Mouse (Mus musculus): ENCODE measurements around the gene Dop1b. TPM values are rescaled to one million over a fixed set of nuclear protein-coding genes. Genes with fewer than 3 reads are reported as not detected.
A peak's percentile ranks its signal among the peaks of the same experiment; 100 is the strongest.
"Not testable (repeated sequence)": the region's sequence is repeated elsewhere in the genome, so short reads cannot be mapped to it uniquely, and the experiment has no call there.

Dop1b gene
- 40.9 and 43.8 TPM in 2 replicates for polyA plus RNA-seq (2015; fragmentation: Nextera tagmentation; extraction: Ambion mirVana)

- under 1% methylated on average over 75 of the region's 77 CpGs for WGBS
- Histone ChIP-seq H3K27me3 (replicated peaks) (peaks cover 7% of the 10 kb centered on the region), H3K4me3 (peak within 1 kb of the TSS; percentile 70), H3K9me3 (no peaks in the 10 kb centered on the region), H3K27ac (peak within 1 kb of the TSS; percentile 81), H3K4me1 (peaks cover 16% of the 10 kb centered on the region), H3K4me2 (peak within 1 kb of the TSS; percentile 59), H3K9ac (peak within 1 kb of the TSS; percentile 74), H3K36me3 (replicated peaks) (no peaks in the 10 kb centered on the region)
- ATAC-seq (replicated peaks), result peak; percentile 87
Measured at GRCm38 (mm10) chr16:93711411-93712188, at the start of gene Dop1b. Dop1b (plus strand) TSS chr16:93711904.

- H3K36me3 ChIP-seq (replicated peaks), result no peaks in the 10 kb centered on the region
- peaks cover 8% of the 10 kb centered on the region; the same call in 1 of the 2 replicates for H3K9me3 ChIP-seq
- no peak for ATAC-seq (replicated peaks)
- H3K4me3 ChIP-seq, result no peak overlapping the region
- H3K27me3 ChIP-seq (replicated peaks), result no peaks in the 10 kb centered on the region
- H3K4me2 ChIP-seq, result no peak overlapping the region
- no peak overlapping the region for H3K9ac ChIP-seq
- no peak overlapping the region for H3K27ac ChIP-seq
- H3K4me1 ChIP-seq, result no peaks in the 10 kb centered on the region
Measured at GRCm38 (mm10) chr16:93667976-93668375, 43.7 kb upstream of the Dop1b start.

- H3K36me3 ChIP-seq (replicated peaks), result no peaks in the 10 kb centered on the region
- no peak overlapping the region for H3K4me2 ChIP-seq
- H3K4me1 ChIP-seq, result no peaks in the 10 kb centered on the region
- H3K27me3 ChIP-seq (replicated peaks), result no peaks in the 10 kb centered on the region
- H3K4me3 ChIP-seq, result no peak overlapping the region
- no peak overlapping the region for H3K9ac ChIP-seq
- ATAC-seq (replicated peaks), result no peak
- peaks cover 8% of the 10 kb centered on the region; the same call in 1 of the 2 replicates for H3K9me3 ChIP-seq
- H3K27ac ChIP-seq, result no peak overlapping the region
Measured at GRCm38 (mm10) chr16:93669521-93669920, 42.2 kb upstream of the Dop1b start.

- WGBS, result 37% methylated on average over 4 of the region's 4 CpGs
- H3K27me3 ChIP-seq (replicated peaks); H3K27ac ChIP-seq; H3K4me3 ChIP-seq; ATAC-seq (replicated peaks); H3K9me3 ChIP-seq; H3K36me3 ChIP-seq (replicated peaks); H3K9ac ChIP-seq; H3K4me1 ChIP-seq; H3K4me2 ChIP-seq: not testable (repeated sequence)
Measured at GRCm38 (mm10) chr16:93670466-93670865, 41.2 kb upstream of the Dop1b start.

- 95% methylated on average over 5 of the region's 5 CpGs for WGBS
- ATAC-seq (replicated peaks), result no peak
Measured at GRCm38 (mm10) chr16:93671064-93671463, 40.6 kb upstream of the Dop1b start.

GRCm38 (mm10) chr16:93676376-93676775 lies 35.3 kb upstream of the Dop1b start:
- WGBS, result 90% methylated on average over 5 of the region's 5 CpGs
- no peaks in the 10 kb centered on the region for H3K4me1 ChIP-seq
- H3K4me3 ChIP-seq, result no peak overlapping the region
- H3K36me3 ChIP-seq (replicated peaks), result no peaks in the 10 kb centered on the region
- no peak overlapping the region for H3K9ac ChIP-seq
- no peak overlapping the region for H3K4me2 ChIP-seq
- no peak overlapping the region for H3K27ac ChIP-seq
- H3K9me3 ChIP-seq, result no peaks in the 10 kb centered on the region
- ATAC-seq (replicated peaks), result no peak
- peaks cover 7% of the 10 kb centered on the region for H3K27me3 ChIP-seq (replicated peaks)

More at GRCm38 (mm10) chr16:93671064-93671463, 40.6 kb upstream of the Dop1b start:
- peaks cover 8% of the 10 kb centered on the region; the same call in 1 of the 2 replicates for H3K9me3 ChIP-seq
- no peaks in the 10 kb centered on the region for H3K36me3 ChIP-seq (replicated peaks)
- no peaks in the 10 kb centered on the region for H3K4me1 ChIP-seq
- no peak overlapping the region for H3K9ac ChIP-seq
- H3K27me3 ChIP-seq (replicated peaks), result no peaks in the 10 kb centered on the region
- H3K4me3 ChIP-seq, result no peak overlapping the region
- no peak overlapping the region for H3K27ac ChIP-seq
- H3K4me2 ChIP-seq, result no peak overlapping the region

- Histone ChIP-seq H3K4me1 (peaks cover 10% of the 10 kb centered on the region), H3K27ac (no peak overlapping the region), H3K9me3 (no peaks in the 10 kb centered on the region), H3K4me2 (no peak overlapping the region), H3K9ac (no peak overlapping the region), H3K4me3 (no peak overlapping the region), H3K36me3 (replicated peaks) (no peaks in the 10 kb centered on the region), H3K27me3 (replicated peaks) (peaks cover 25% of the 10 kb centered on the region)
- WGBS, result 91% methylated on average over 4 of the region's 4 CpGs
- ATAC-seq (replicated peaks), result no peak
Measured at GRCm38 (mm10) chr16:93678206-93678605, 33.5 kb upstream of the Dop1b start.

GRCm38 (mm10) chr16:93679165-93679564 lies 32.5 kb upstream of the Dop1b start:
- Histone ChIP-seq H3K4me3 (no peak overlapping the region), H3K27me3 (replicated peaks) (peaks cover 35% of the 10 kb centered on the region), H3K4me2 (no peak overlapping the region), H3K4me1 (peaks cover 18% of the 10 kb centered on the region), H3K27ac (no peak overlapping the region), H3K9me3 (no peaks in the 10 kb centered on the region), H3K36me3 (replicated peaks) (no peaks in the 10 kb centered on the region), H3K9ac (no peak overlapping the region)
- 50% methylated on average over 9 of the region's 9 CpGs for WGBS
- ATAC-seq (replicated peaks), result no peak

GRCm38 (mm10) chr16:93682156-93682688 lies 29.5 kb upstream of the Dop1b start:
- no peaks in the 10 kb centered on the region for H3K9me3 ChIP-seq
- H3K9ac ChIP-seq, result no peak overlapping the region
- H3K27ac ChIP-seq, result no peak overlapping the region
- H3K27me3 ChIP-seq (replicated peaks), result peaks cover 49% of the 10 kb centered on the region
- peaks cover 18% of the 10 kb centered on the region for H3K4me1 ChIP-seq
- no peak for ATAC-seq (replicated peaks)
- H3K4me2 ChIP-seq, result peak overlapping the region; percentile 63; the same call in 1 of the 2 replicates
- H3K36me3 ChIP-seq (replicated peaks), result no peaks in the 10 kb centered on the region
- H3K4me3 ChIP-seq, result peak overlapping the region; percentile 38; the same call in 1 of the 2 replicates
- WGBS, result 29% methylated on average over 13 of the region's 13 CpGs

- peak within 1 kb of the TSS; percentile 38 for H3K4me3 ChIP-seq
- H3K36me3 ChIP-seq (replicated peaks), result no peaks in the 10 kb centered on the region
- WGBS, result under 1% methylated on average over 63 of the region's 63 CpGs
- peaks cover 18% of the 10 kb centered on the region for H3K4me1 ChIP-seq
- peak; percentile 81 for ATAC-seq (replicated peaks)
- no peak within 1 kb of the TSS for H3K27ac ChIP-seq
- H3K9me3 ChIP-seq, result no peaks in the 10 kb centered on the region
- H3K27me3 ChIP-seq (replicated peaks), result peaks cover 49% of the 10 kb centered on the region
- peak within 1 kb of the TSS; percentile 63 for H3K4me2 ChIP-seq
- peak within 1 kb of the TSS; percentile 26 for H3K9ac ChIP-seq
Measured at GRCm38 (mm10) chr16:93682689-93683507, 28.8 kb upstream of the Dop1b start, which contains the start of gene Cbr3. Cbr3 (plus strand) TSS chr16:93683215.

GRCm38 (mm10) chr16:93683508-93684236 lies 28.0 kb upstream of the Dop1b start:
- Histone ChIP-seq H3K9ac (peak overlapping the region; percentile 26), H3K36me3 (replicated peaks) (no peaks in the 10 kb centered on the region), H3K4me2 (peak overlapping the region; percentile 63), H3K27ac (no peak overlapping the region), H3K4me1 (peaks cover 18% of the 10 kb centered on the region), H3K9me3 (no peaks in the 10 kb centered on the region), H3K4me3 (peak overlapping the region; percentile 38), H3K27me3 (replicated peaks) (peaks cover 49% of the 10 kb centered on the region)
- ATAC-seq (replicated peaks), result no peak
- under 1% methylated on average over 53 of the region's 53 CpGs for WGBS

All from midbrain, embryonic 15.5 days (tissue).